ENCODE assay signal across 18 mouse cellular contexts in the genomic region with DNA sequence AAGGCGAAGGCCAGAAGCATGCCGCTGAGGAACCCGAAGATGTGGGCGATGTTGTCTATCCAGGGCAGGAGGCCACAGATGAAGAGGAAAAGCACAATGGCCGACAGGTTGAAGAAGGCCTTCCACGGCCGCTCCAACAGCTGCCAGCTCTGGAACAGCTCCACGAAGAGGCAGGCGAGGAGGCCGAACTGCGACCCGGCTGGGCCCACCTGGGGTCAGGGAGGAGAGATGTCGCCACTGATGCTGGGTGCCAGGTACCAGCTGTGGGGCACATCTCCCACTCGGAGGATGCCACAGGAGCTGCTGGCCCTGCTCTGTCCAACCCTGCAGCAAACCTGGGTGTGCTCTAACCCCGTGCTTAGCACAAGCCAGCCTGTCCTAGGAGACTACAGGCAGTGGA. TPM values are rescaled to one million over a fixed set of nuclear protein-coding genes. Genes with fewer than 3 reads are reported as not detected.
DNase-seq lines count a peak whose midpoint lies in the region.
"Had no signal": no experiment of that assay in that cellular context is flagged by ENCODE, and none has a peak within 500 bp of the region (broad histone marks: within the 10 kb centered on the region; RNA-seq: fewer than 3 reads in every experiment).

No protein-coding gene starts in this region.

- intact Hi-C loops in heart, postnatal 25 days (cut with DNase I), result no loop called here

- DNase-seq in heart, adult 11 months, result peak; percentile 89
- DNase-seq in heart, postnatal 25 days (ENCODE audit: low spot score), result no peak
- DNase-seq: adrenal gland, adult 2 months; adrenal gland, adult 8-10 months; adrenal gland, postnatal 10 days; adrenal gland, postnatal 14 days; adrenal gland, postnatal 25 days; adrenal gland, postnatal 36 days; B cell, adult 2 months; cerebellum, adult 11 months; cerebellum, adult 11-12 months; cerebellum, adult 18-20 months; cerebellum, adult 2 months had no signal

RNA-seq across cellular contexts. Expression of gene Aanat, which starts 13.0 kb away (rescaled TPM):
- not detected for total RNA-seq in heart, postnatal 25 days (2021)
- total RNA-seq: adrenal gland, adult 18-20 months; adrenal gland, adult 2 months; adrenal gland, adult 8-10 months; adrenal gland, postnatal 10 days; adrenal gland, postnatal 14 days; adrenal gland, postnatal 25 days; adrenal gland, postnatal 36 days; adrenal gland, postnatal 4 days; CH12.LX; G1E; MEL had no signal

RNA-seq across cellular contexts. Expression of gene Ube2o, which starts 18.0 kb away (rescaled TPM):
- 10 to 100 TPM; 31.4 to 37.1 TPM for total RNA-seq in heart, postnatal 25 days (2021)

RNA-seq across cellular contexts. Expression of gene Rhbdf2, which starts 27.6 kb away (rescaled TPM):
- 10 to 100 TPM; 10.6 to 12.8 TPM for total RNA-seq in heart, postnatal 25 days (2021)

RNA-seq across cellular contexts. Expression of gene Prcd, which starts 54.1 kb away (rescaled TPM):
- total RNA-seq in heart, postnatal 25 days (2021), result 1 to 10 TPM; 1.0 to 1.6 TPM
- total RNA-seq: CH12.LX had no signal

RNA-seq across cellular contexts. Expression of gene Cygb, which starts 54.9 kb away (rescaled TPM):
- 10 to 100 TPM; 34.8 to 49.8 TPM for total RNA-seq in heart, postnatal 25 days (2021)
- total RNA-seq: CH12.LX, G1E had no signal
